Mouse (Mus musculus) bone marrow, adult 2 months (tissue): ENCODE measurements around the gene Eps8l3. TPM values are rescaled to one million over a fixed set of nuclear protein-coding genes. Genes with fewer than 3 reads are reported as not detected.

ENCODE experiments used
- H3K27ac ChIP-seq: fragments of 200-500 bp; 2 replicates; pipeline ENCODE4 v1.5.1; 2012; ENCODE audit warnings: low read depth, mild to moderate bottlenecking, control low read depth, inconsistent platforms, low read length; ENCODE audit not compliant: control insufficient read depth, poor library complexity, insufficient read depth
- H3K4me1 ChIP-seq: fragments of 200-500 bp; 2 replicates; pipeline ENCODE4 v1.6.1; 2011; ENCODE audit warnings: low read length; ENCODE audit not compliant: control insufficient read depth, insufficient read depth
- H3K4me3 ChIP-seq: fragments of 200-500 bp; replicated peaks from 2 replicates; pipeline ENCODE3; 2011; ENCODE audit warnings: mild to moderate bottlenecking, low read depth, low read length, control low read depth; ENCODE audit not compliant: control insufficient read depth
- CTCF ChIP-seq: fragments of 200-500 bp; IDR thresholded peaks from 2 replicates; pipeline ENCODE4 v1.5.1; 2011; ENCODE audit warnings: low read length, control low read depth; ENCODE audit not compliant: control insufficient read depth, insufficient read depth
- POLR2A ChIP-seq: fragments of 200-500 bp; IDR thresholded peaks from 2 replicates; pipeline ENCODE4 v1.6.1; 2011; ENCODE audit warnings: low read depth, mild to moderate bottlenecking, control low read depth, low read length, borderline replicate concordance; ENCODE audit not compliant: control insufficient read depth
- WGBS: fragments of 180-500 bp; shearing (Covaris S2); methylation state at CpG from one replicate; pipeline ENCODE4 v1.1.7; 2018; 5-methylcytosine and 5-hydroxymethylcytosine counted together
- polyA plus RNA-seq: library from polyadenylated mRNA; stranded (reverse); fragments of >200 nt; gene quantifications from 2 replicates; pipeline ENCODE4 v1.2.4, GENCODE M21; 2011; ENCODE audit warnings: low replicate concordance; ENCODE audit not compliant: missing spikeins, insufficient read depth, insufficient read length

Eps8l3 gene
- polyA plus RNA-seq, 1 experiment: not detected

DNA sequence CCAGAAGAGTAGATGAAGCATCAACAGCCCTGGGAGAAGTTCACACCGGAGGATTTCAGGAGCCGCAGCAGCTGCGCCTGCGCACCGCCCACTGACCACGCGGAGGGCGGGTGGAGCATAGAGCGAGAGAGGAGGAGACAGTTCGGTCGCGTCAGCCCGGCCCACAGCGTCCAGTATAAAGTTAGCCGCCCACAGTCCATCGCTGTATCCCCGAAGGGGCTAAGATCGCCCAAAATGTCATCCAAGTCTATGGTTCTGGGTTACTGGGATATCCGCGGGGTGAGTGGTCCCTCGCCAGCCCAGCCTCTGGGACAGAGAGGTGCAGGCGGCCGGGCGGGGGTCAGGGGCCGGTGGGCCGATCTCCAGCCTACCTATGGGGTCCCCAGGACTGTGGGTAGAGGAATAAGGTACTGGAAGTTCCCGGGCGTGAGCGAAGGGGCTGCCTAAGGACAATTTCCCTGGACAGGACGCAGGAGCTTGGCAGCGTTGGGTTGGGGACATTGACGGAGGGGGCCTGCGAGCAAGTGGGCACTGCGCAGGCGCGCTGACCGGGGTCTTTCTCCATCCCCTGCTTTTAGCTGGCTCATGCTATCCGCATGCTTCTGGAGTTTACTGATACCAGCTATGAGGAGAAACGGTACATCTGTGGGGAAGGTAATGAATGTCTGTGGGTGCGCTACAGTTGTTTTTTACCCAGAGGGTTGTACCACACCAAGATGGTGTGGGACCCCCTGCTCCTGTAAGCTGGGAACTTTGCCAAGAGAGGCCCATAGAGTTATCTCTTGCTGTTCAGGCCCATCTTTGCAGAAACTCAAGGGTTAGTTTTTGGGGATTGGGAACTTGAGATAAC is 18.9 kb downstream of the Eps8l3 start, which contains the start of gene Gstm5:
Gene Gstm5 (plus strand): TSS at position 102 of the 850 bp plus-strand sequence.
- 8% methylated on average over 40 of the region's 40 CpGs for WGBS
- peak within 1 kb of the TSS; percentile 60 for H3K4me3 ChIP-seq
- TF ChIP-seq POLR2A (peak; percentile 51; the same call in 1 of the 2 replicates), CTCF (no peak)
- no peaks in the 10 kb centered on the region for H3K4me1 ChIP-seq
- peak within 1 kb of the TSS; percentile 46 for H3K27ac ChIP-seq

DNA sequence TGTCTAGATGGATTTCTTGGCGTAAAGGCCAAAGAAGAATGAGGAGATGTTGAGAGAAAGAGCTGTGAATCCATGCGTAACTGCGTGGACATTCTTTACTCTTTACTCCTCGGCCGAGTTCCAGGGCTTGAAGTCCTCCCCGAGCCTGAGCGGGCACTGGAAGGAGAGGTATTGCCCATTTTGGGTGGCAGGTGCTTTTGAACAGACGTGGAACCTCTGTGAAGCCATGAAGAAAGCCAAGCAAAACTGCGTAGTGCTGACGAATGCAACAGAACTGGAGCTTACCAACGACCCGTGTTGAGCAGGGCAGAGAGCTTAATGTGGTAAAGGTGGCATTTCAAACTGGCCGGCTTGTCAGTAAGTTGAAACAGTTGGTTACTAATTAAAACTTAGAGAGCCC is 21.7 kb downstream of the Eps8l3 start:
- H3K4me3 ChIP-seq: no peak overlapping the region
- TF ChIP-seq CTCF (no peak), POLR2A (no peak)
- H3K27ac ChIP-seq: no peak overlapping the region
- WGBS: 91% methylated on average over 13 of the region's 13 CpGs
- no peaks in the 10 kb centered on the region for H3K4me1 ChIP-seq

DNA sequence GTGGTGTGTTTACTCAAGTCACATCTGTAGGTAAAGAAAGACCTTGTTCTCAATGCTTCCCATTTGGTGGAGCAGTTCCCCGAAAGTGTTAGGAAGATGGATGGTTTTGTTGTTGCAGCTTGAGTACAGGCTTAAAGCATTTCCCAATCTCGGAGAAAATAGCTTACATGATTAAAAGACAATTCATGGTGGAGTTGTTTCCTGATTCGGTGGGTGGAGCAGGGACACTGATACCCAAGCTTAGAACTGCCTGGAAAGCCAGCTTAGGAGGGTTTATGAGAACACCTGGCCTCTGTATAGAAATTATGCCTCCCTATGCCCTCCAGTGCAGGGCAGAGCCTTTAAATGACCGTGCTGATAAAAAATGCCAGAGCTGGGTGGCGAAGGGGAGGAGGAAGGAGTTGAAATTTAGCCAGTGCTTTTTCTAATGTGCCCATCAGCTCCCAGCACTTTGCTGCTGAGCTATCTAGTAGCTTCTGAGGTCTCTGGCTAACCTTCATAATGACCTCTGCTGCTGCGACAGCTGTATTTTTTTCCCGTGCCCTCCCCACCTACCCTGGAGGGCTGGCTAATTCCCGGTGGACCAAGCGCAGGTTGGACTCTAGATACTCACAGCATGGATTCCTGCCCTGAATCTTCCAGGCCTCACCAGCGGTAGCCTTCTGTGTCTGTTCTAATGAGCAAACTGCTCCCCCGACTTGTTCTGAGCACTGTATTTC is 24.1 kb downstream of the Eps8l3 start:
- TF ChIP-seq POLR2A (no peak), CTCF (no peak)
- Histone ChIP-seq H3K4me3 (no peak overlapping the region), H3K4me1 (no peaks in the 10 kb centered on the region), H3K27ac (no peak overlapping the region)
- WGBS: 73% methylated on average over 11 of the region's 11 CpGs

DNA sequence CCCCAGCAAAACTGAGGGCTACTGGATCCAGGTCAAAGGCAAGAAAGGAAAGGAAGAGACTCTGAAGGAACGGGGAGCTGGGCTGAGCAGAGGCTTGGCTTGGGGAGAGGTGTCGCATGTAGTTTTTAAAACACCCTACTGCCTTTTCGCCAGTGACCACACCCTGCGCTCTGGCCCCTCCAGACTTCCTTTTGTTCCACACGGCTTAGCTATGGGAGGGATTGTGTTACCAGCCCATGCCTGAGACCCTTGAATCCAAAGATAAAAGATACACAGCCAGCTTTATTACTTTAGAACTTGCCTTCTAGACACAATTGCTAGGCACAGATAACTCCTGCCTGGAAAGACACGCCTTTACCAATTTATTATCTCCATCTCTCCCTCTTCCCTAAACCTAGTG is 28.9 kb downstream of the Eps8l3 start:
- H3K4me1 ChIP-seq: no peaks in the 10 kb centered on the region
- no peak overlapping the region for H3K4me3 ChIP-seq
- no peak for TF ChIP-seq CTCF
- TF ChIP-seq POLR2A: no peak
- H3K27ac ChIP-seq: no peak overlapping the region
- WGBS: 45% methylated on average over 6 of the region's 6 CpGs

DNA sequence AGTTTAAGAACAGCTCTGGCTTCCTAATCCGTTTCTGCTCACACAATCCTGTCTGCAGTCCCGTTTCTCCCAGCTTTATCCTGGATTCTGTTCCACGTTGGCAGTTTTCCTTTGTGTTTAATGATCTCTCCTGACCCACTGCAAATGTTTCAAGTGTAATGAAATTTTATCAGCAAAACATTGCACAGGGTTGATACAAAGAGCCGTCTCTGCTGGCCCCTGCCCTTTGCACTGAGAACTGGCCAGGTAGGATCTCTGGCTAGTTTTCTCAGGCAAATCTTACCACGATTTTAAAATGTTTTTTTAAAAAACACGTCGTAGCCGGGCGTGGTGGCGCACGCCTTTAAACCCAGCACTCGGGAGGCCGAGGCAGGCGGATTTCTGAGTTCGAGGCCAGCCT is 39.6 kb downstream of the Eps8l3 start:
- WGBS: 84% methylated on average over 15 of the region's 15 CpGs
- Histone ChIP-seq H3K4me3 (no peak overlapping the region), H3K4me1 (no peaks in the 10 kb centered on the region), H3K27ac (no peak overlapping the region)
- no peak for TF ChIP-seq CTCF

DNA sequence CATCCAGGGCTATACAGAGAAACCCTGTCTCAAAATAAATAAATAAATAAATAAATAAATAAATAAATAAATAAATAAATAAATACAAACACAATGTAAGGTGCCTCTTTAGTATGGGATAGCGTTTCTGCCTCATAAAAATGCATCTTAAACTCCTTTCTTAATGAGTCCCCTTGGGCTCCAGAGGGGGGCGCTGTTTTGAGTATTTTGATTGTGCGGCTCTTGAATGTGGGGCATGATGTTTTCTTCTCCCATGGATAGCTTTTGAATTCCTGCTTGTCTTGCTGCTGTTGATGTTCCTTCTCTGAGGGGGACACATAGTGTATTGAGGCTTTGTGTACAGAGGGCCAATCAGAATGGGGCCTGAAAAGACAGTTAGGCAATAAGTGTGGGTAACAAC is 40.1 kb downstream of the Eps8l3 start:
- Histone ChIP-seq H3K4me3 (no peak overlapping the region), H3K27ac (no peak overlapping the region), H3K4me1 (no peaks in the 10 kb centered on the region)
- WGBS: 85% methylated on average over 3 of the region's 3 CpGs
- no peak for TF ChIP-seq POLR2A
- no peak for TF ChIP-seq CTCF

DNA sequence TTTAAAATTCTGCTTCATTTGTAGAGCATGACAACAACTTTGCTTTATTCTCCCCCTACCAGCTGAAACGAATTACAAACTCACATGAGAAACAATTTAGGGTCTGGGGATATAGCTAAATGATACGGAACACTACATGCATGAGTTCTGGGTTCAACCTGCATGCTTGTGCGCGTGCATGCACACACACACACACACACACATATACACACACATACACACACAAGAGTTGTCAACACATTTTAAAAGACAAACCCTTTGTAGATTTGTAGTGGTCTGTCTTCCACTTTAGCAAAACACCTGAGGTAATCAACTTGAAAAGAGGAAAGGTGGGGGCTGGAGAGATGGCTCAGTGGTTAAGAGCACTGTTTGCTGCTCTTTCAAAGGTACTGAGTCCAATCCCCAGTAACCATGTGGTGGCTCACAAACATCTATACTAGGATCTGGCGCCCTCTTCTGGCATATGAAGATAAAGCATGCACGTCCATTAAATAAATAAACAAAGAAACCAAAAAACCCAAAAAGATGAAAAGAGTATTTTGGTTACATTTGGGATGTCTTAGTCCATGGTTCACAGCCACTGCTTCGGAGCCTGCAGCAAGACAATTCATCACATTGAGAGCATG is 40.9 kb downstream of the Eps8l3 start:
- WGBS: 50% methylated on average over 7 of the region's 7 CpGs
- no peak overlapping the region for H3K27ac ChIP-seq
- no peak overlapping the region for H3K4me3 ChIP-seq
- no peaks in the 10 kb centered on the region for H3K4me1 ChIP-seq
- TF ChIP-seq CTCF (no peak), POLR2A (no peak)

DNA sequence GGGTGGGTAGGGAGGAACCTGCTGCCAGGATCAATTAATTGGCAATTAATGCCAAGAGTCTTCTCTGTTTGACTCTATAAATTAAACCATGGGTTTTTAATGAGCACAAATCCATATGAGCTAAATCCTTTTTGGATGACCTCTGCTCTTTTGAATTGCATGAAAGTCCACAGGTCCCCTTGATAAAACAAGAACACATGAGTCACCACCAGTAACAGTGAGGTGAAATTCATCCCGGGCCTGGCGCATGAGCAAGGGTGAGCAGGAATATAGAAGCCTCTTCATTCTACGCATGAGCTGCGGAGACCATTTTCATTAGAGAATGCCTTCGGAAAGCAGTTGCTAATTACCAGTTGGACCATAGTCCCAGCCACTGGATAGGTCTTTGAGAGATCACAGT is 43.3 kb downstream of the Eps8l3 start:
- Histone ChIP-seq H3K4me1 (no peaks in the 10 kb centered on the region), H3K4me3 (no peak overlapping the region), H3K27ac (no peak overlapping the region)
- TF ChIP-seq CTCF (no peak), POLR2A (no peak)
- WGBS: 91% methylated on average over 5 of the region's 5 CpGs
